Mouse (Mus musculus): Measurements from ENCODE around the gene Fam222a. TPM values are rescaled to one million over a fixed set of nuclear protein-coding genes. Genes with fewer than 3 reads are reported as not detected.

The Fam222a gene
- polyA plus RNA-seq, 1 experiment from 2014 or later: 1.5 TPM

- no peak for ATAC-seq (ENCODE audit: insufficient number of reproducible peaks, low FRiP score, low TSS enrichment, low read depth)
- Histone ChIP-seq H3K4me1 (peaks cover 46% of the 10 kb centered on the region), H3K27ac (replicated peaks) (peak overlapping the region; percentile 58; the same call in 1 of the 2 replicates), H3K4me3 (replicated peaks) (no peak overlapping the region), H3K9me3 (replicated peaks) (no peaks in the 10 kb centered on the region), H3K27me3 (no peaks in the 10 kb centered on the region), H3K4me2 (replicated peaks) (0 out of 2 replicates have a peak overlapping the region, but pooled peaks have one; percentile 6), H3K9ac (no peak overlapping the region), H3K36me3 (no peaks in the 10 kb centered on the region)
- WGBS: 39% methylated on average over 15 of the region's 15 CpGs
These were observed 27.0 kb downstream of the Fam222a start for GRCm38 (mm10) chr5:114594741-114595241.

DNA sequence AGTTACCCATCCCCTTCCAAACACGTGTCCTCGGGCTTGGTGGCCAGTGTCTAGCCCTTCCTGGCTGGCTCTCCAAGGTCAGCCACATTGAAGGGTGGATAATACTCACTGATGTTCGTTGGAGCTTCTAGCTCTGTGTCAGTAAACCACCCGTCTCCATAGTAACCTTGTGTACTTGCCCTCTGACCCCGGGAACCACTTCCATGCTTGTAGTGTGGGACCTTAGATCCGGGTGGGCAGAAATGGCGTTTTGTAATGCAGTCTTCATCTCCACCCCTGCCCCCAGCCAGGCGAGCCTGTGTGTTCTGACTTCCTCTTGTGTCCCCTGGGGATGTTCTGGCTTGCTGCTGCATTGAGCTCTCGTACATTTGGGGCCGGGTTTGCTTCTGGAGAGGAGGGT lies 28.8 kb downstream of the Fam222a start:
- peaks cover 46% of the 10 kb centered on the region for H3K4me1 ChIP-seq
- no peak overlapping the region for H3K9ac ChIP-seq
- no peak overlapping the region for H3K27ac ChIP-seq (replicated peaks)
- H3K4me2 ChIP-seq (replicated peaks): no peak overlapping the region
- ATAC-seq (ENCODE audit: insufficient number of reproducible peaks, low FRiP score, low TSS enrichment, low read depth): no peak
- WGBS: 18% methylated on average over 10 of the region's 10 CpGs
- no peaks in the 10 kb centered on the region for H3K36me3 ChIP-seq
- no peaks in the 10 kb centered on the region for H3K9me3 ChIP-seq (replicated peaks)
- H3K4me3 ChIP-seq (replicated peaks): no peak overlapping the region
- no peaks in the 10 kb centered on the region for H3K27me3 ChIP-seq

- H3K9ac ChIP-seq: no peak overlapping the region
- H3K4me1 ChIP-seq: peaks cover 44% of the 10 kb centered on the region
- no peak overlapping the region for H3K4me3 ChIP-seq (replicated peaks)
- no peak overlapping the region for H3K4me2 ChIP-seq (replicated peaks)
- no peaks in the 10 kb centered on the region for H3K36me3 ChIP-seq
- 38% methylated on average over 8 of the region's 8 CpGs for WGBS
- H3K27me3 ChIP-seq: no peaks in the 10 kb centered on the region
- H3K9me3 ChIP-seq (replicated peaks): no peaks in the 10 kb centered on the region
- no peak overlapping the region; the same call in 1 of the 2 replicates for H3K27ac ChIP-seq (replicated peaks)
- no peak for ATAC-seq (ENCODE audit: insufficient number of reproducible peaks, low FRiP score, low TSS enrichment, low read depth)
These were observed 29.4 kb downstream of the Fam222a start for GRCm38 (mm10) chr5:114597222-114597621.

- H3K4me1 ChIP-seq: peaks cover 40% of the 10 kb centered on the region
- WGBS: 38% methylated on average over 6 of the region's 6 CpGs
These were observed 29.8 kb downstream of the Fam222a start for GRCm38 (mm10) chr5:114597652-114598051.

DNA sequence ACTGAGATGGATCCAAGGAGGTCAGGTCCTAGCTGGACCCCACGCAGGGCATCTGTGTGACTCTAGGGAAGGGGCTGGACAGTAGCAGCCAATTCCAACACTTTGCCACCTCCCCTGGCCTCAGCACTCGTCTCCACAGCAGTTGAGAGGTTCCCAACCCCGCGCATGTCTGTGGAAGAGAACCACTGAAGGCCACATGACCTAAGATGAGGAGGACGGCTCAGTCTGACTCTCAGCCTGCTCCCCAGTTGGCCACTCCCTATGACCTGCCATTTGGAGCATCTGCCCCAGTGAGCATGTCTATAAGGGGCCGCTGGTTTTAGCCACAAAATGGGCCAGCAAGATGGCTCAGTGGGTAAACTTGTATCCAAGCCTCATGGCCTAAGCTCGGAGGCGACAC lies 34.2 kb downstream of the Fam222a start:
- WGBS: 85% methylated on average over 8 of the region's 8 CpGs
- Histone ChIP-seq H3K4me2 (replicated peaks) (no peak overlapping the region), H3K27me3 (0 out of 2 replicates have a peak, but pooled peaks cover 3% of the 10 kb centered on the region), H3K27ac (replicated peaks) (no peak overlapping the region), H3K36me3 (no peaks in the 10 kb centered on the region), H3K4me3 (replicated peaks) (no peak overlapping the region), H3K4me1 (peaks cover 22% of the 10 kb centered on the region), H3K9me3 (replicated peaks) (no peaks in the 10 kb centered on the region), H3K9ac (no peak overlapping the region)
- no peak for ATAC-seq (ENCODE audit: insufficient number of reproducible peaks, low FRiP score, low TSS enrichment, low read depth)

More at GRCm38 (mm10) chr5:114597652-114598051, 29.8 kb downstream of the Fam222a start:
- H3K27ac ChIP-seq (replicated peaks): no peak overlapping the region
- H3K4me2 ChIP-seq (replicated peaks): no peak overlapping the region
- H3K36me3 ChIP-seq: no peaks in the 10 kb centered on the region
- H3K4me3 ChIP-seq (replicated peaks): no peak overlapping the region
- no peaks in the 10 kb centered on the region for H3K27me3 ChIP-seq
- ATAC-seq (ENCODE audit: insufficient number of reproducible peaks, low FRiP score, low TSS enrichment, low read depth): no peak
- H3K9me3 ChIP-seq (replicated peaks): no peaks in the 10 kb centered on the region
- H3K9ac ChIP-seq: no peak overlapping the region

DNA sequence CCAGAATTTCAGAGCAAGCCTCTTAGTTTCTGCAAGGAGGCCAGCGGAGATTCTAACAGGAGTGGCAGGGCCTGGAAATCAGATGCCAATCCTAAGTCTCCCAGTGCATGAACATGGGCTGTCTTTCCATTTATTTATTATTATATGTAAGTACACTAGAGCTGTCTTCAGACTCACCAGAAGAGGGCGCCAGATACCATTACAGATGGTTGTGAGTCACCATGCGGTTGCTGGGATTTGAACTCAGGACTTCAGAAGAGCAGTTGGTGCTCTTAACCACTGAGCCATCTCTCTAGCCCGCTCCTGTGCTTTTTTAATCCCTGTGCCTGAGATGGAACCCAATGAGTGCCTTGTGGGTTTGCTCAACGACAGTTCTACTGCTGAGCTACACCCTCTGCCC lies 36.2 kb downstream of the Fam222a start:
- Histone ChIP-seq H3K36me3 (no peaks in the 10 kb centered on the region), H3K4me2 (replicated peaks) (no peak overlapping the region), H3K27me3 (peaks cover 8% of the 10 kb centered on the region; the same call in 1 of the 2 replicates), H3K9ac (no peak overlapping the region), H3K9me3 (replicated peaks) (no peaks in the 10 kb centered on the region), H3K4me1 (peaks cover 34% of the 10 kb centered on the region), H3K4me3 (replicated peaks) (no peak overlapping the region), H3K27ac (replicated peaks) (no peak overlapping the region)
- ATAC-seq (ENCODE audit: insufficient number of reproducible peaks, low FRiP score, low TSS enrichment, low read depth): no peak
- 77% methylated on average over 5 of the region's 5 CpGs for WGBS

GRCm38 (mm10) chr5:114604781-114605290 lies 37.0 kb downstream of the Fam222a start:
- Histone ChIP-seq H3K4me1 (peaks cover 40% of the 10 kb centered on the region), H3K9me3 (replicated peaks) (no peaks in the 10 kb centered on the region), H3K27me3 (peaks cover 11% of the 10 kb centered on the region; the same call in 1 of the 2 replicates), H3K36me3 (no peaks in the 10 kb centered on the region), H3K4me3 (replicated peaks) (no peak overlapping the region), H3K4me2 (replicated peaks) (no peak overlapping the region), H3K27ac (replicated peaks) (no peak overlapping the region), H3K9ac (no peak overlapping the region)
- no peak for ATAC-seq (ENCODE audit: insufficient number of reproducible peaks, low FRiP score, low TSS enrichment, low read depth)
- 28% methylated on average over 11 of the region's 11 CpGs for whole genome bisulfite sequencing

GRCm38 (mm10) chr5:114605981-114606380 lies 38.2 kb downstream of the Fam222a start:
- 80% methylated on average over 6 of the region's 6 CpGs for WGBS

GRCm38 (mm10) chr5:114607651-114608050 lies 39.8 kb downstream of the Fam222a start:
- no peak overlapping the region for H3K27ac ChIP-seq (replicated peaks)
- WGBS: 50% methylated on average over 8 of the region's 8 CpGs
- no peak overlapping the region for H3K4me3 ChIP-seq (replicated peaks)
- peaks cover 26% of the 10 kb centered on the region for H3K27me3 ChIP-seq
- H3K9me3 ChIP-seq (replicated peaks): no peaks in the 10 kb centered on the region
- ATAC-seq (ENCODE audit: insufficient number of reproducible peaks, low FRiP score, low TSS enrichment, low read depth): no peak
- H3K9ac ChIP-seq: no peak overlapping the region
- peaks cover 44% of the 10 kb centered on the region for H3K4me1 ChIP-seq
- H3K36me3 ChIP-seq: no peaks in the 10 kb centered on the region
- no peak overlapping the region for H3K4me2 ChIP-seq (replicated peaks)

More at GRCm38 (mm10) chr5:114605981-114606380, 38.2 kb downstream of the Fam222a start:
- ATAC-seq (ENCODE audit: insufficient number of reproducible peaks, low FRiP score, low TSS enrichment, low read depth): no peak
- H3K4me3 ChIP-seq (replicated peaks): no peak overlapping the region
- H3K9ac ChIP-seq: no peak overlapping the region
- H3K27me3 ChIP-seq: peaks cover 19% of the 10 kb centered on the region
- no peaks in the 10 kb centered on the region for H3K9me3 ChIP-seq (replicated peaks)
- H3K4me1 ChIP-seq: peaks cover 40% of the 10 kb centered on the region
- no peaks in the 10 kb centered on the region for H3K36me3 ChIP-seq
- H3K27ac ChIP-seq (replicated peaks): no peak overlapping the region
- no peak overlapping the region for H3K4me2 ChIP-seq (replicated peaks)

GRCm38 (mm10) chr5:114608516-114608915 lies 40.7 kb downstream of the Fam222a start:
- H3K27me3 ChIP-seq: peaks cover 26% of the 10 kb centered on the region
- H3K9me3 ChIP-seq (replicated peaks): no peaks in the 10 kb centered on the region
- no peak overlapping the region for H3K4me3 ChIP-seq (replicated peaks)
- 6% methylated on average over 12 of the region's 12 CpGs for WGBS
- H3K9ac ChIP-seq: no peak overlapping the region
- H3K4me1 ChIP-seq: peaks cover 44% of the 10 kb centered on the region
- H3K27ac ChIP-seq (replicated peaks): no peak overlapping the region
- H3K4me2 ChIP-seq (replicated peaks): peak overlapping the region; percentile 24
- no peak for ATAC-seq (ENCODE audit: insufficient number of reproducible peaks, low FRiP score, low TSS enrichment, low read depth)
- no peaks in the 10 kb centered on the region for H3K36me3 ChIP-seq

GRCm38 (mm10) chr5:114611256-114611655 lies 43.4 kb downstream of the Fam222a start:
- no peak for ATAC-seq (ENCODE audit: insufficient number of reproducible peaks, low FRiP score, low TSS enrichment, low read depth)
- Histone ChIP-seq H3K4me3 (replicated peaks) (no peak overlapping the region), H3K27me3 (peaks cover 23% of the 10 kb centered on the region)

More at GRCm38 (mm10) chr5:114611256-114611655, 43.4 kb downstream of the Fam222a start:
- H3K9ac ChIP-seq: no peak overlapping the region
- no peak overlapping the region for H3K27ac ChIP-seq (replicated peaks)
- peaks cover 31% of the 10 kb centered on the region for H3K4me1 ChIP-seq
- H3K4me2 ChIP-seq (replicated peaks): no peak overlapping the region
- no peaks in the 10 kb centered on the region for H3K9me3 ChIP-seq (replicated peaks)
- H3K36me3 ChIP-seq: no peaks in the 10 kb centered on the region
- WGBS: 85% methylated on average over 10 of the region's 10 CpGs
